Mouse (Mus musculus) lung, postnatal 36 days (tissue): ENCODE results near the gene Fam199x.

Experiments
- DNase-seq: peaks from one replicate; pipeline ENCODE4 v3.0.0; 2022; ENCODE audit warnings: mixed read lengths

Fam199x gene

DNA sequence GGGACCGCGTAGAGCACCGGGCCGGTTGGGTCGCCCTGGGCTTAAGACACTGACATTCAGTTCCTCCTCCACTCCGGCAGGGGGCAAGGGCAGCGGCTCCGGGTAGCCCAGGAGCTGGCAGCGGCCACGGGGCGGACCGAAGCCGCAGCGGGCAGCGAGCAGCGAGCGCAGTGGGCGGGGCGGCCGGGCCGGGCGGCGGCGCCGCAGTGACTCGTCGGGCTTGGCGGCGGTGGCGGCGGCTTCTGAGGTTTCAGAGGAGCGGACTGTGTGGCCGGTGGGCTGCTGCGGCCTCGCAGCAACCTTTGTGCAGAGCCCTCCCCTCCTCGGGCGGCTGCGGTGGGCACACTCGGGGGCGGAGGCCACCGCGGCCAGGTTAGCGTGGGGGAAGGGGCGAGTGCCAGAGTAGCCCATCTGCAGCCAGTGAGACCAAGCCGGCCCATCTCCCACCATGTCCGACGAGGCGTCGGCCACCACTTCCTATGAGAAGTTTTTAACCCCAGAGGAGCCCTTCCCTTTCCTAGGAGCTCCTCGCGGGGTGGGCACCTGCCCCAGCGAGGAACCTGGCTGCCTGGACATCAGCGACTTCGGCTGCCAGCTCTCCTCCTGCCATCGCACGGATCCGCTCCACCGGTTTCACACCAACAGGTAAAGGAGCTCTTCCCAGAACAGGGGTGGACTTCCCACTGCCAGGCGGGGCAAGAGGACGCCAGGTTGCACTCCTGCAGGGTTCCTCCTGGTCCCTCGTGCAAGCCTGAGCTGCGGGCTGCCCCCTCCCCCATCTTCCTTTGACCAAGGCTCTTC is at the start of gene Fam199x:
Fam199x (plus strand) TSS at position 170 of the 801 bp plus-strand sequence.
- DNase-seq, result peak; percentile 84

GRCm38 (mm10) chrX:137015099-137015709 is 34.2 kb upstream of the Fam199x start:
- peak; percentile 74 for DNase-seq

- DNase-seq, result no peak
Observed at GRCm38 (mm10) chrX:137017668-137018067, 31.7 kb upstream of the Fam199x start.

GRCm38 (mm10) chrX:137019310-137019709 is 30.1 kb upstream of the Fam199x start:
- DNase-seq, result peak; percentile 82

DNA sequence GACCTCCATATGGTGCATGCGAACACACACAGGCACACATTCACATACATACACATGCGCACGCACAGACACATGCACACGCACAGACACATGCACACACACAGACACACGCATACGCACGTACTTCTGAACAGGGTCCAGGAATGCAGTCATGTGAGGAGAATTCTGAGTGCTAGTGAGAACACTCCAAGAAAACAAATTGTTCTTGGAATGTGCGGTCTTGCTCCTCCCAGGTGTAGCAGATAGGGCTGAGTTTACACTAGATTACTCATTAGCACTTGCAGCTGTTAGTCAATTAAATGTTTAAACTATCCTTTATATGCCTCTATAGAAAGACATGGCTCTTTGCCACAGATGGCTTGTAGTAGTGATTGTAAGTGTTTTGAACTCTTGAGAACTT is 18.5 kb upstream of the Fam199x start:
- peak; percentile 58 for DNase-seq

GRCm38 (mm10) chrX:137031726-137032125 is 17.7 kb upstream of the Fam199x start:
- DNase-seq, result no peak

GRCm38 (mm10) chrX:137034322-137034721 is 15.1 kb upstream of the Fam199x start:
- DNase-seq, result no peak

DNA sequence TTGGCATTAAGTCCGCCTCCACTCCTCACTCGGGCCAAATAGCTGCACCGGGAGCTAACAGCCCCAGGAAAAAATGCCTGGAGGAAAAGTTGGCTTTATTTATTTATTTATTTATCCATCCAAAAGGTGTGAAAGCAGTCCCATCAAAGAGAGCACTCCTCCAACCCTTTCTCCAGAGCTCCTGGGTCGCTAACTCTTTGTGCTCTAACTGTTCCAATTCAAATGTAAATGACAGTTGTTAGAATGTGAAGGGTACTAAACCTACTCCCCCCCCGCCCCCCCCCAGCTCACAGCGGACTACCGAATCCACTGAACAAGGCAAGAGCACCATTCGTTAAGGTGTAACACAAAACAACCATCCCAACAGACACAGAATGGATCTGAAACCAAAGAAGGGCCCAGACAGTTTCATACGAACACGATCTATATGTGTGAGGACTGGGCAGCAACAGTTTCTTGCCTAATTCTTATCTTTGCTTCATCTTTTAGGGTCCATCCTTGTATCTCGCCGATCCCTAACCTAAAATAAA is 11.9 kb upstream of the Fam199x start:
- no peak for DNase-seq

DNA sequence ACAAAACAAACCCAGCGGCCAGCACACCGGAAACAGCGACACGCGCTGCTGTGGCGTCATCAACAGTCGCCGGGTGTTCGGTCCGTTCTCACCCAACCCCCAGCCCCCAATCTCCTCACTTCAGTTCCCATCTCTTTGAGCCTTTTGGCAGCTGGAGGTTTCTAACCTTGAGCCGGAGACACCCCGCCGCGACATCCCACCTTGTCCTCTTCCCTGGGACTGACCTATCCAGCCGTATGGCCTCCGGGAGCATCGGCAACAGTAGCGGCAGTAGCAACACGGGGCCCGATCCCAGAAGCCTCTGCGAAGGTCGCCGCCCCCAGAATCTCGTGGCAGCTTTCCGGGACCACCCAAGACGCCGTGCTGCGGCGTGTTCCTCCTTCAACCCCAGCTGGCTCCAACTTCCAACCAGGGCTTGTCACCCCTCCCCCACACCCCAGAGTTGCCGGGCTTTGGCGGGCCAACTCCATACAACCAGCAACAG is 11.4 kb upstream of the Fam199x start, which contains the start of gene Slc25a53:
Slc25a53 (minus strand) TSS at position 303 of the 484 bp plus-strand sequence.
- DNase-seq, result peak; percentile 88

DNA sequence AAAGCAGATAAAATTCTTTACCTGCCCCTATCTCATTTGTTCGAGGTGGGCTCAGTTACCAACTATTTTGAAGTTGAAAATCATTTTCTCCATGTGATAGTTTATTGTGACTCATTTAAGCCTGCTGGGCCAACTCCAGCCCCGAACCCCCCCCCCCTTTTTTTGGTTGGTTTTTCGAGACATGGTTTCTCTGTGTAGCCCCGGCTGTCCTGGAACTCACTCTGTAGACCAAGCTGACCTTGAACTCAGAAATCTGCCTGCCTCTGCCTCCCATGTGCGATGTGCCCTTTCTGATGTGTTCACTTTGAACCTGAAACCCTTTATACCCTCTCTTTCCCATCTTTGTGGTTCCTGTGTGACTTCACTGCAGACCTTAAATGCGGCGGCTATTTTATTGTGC is 10.9 kb upstream of the Fam199x start:
- DNase-seq, result no peak

GRCm38 (mm10) chrX:137049060-137049424 is 352 bp upstream of the Fam199x start:
- no peak for DNase-seq

- DNase-seq, result no peak
Observed at GRCm38 (mm10) chrX:137063202-137063601, 13.8 kb downstream of the Fam199x start.

- no peak for DNase-seq
Observed at GRCm38 (mm10) chrX:137104531-137104930, 55.1 kb downstream of the Fam199x start.

DNA sequence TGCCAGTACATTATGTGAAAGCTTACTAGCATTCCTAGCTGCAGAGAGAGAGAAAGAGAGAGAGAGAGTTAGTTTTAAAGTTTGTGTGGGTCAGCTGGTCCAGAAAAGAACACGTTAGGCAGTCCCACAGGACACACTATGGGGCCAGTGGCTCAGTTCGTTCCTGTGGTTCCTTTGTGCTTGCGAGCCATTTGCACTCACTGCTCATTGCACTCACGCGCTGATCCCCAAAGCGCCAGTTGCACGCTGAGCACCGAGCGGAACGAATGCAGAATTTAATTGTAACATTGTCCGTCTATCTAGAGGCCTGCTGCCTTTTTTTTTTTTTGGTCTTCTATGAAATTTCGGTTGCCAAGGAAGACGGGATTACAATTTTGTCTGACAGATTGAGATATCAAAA is 57.1 kb downstream of the Fam199x start:
- DNase-seq, result no peak

DNA sequence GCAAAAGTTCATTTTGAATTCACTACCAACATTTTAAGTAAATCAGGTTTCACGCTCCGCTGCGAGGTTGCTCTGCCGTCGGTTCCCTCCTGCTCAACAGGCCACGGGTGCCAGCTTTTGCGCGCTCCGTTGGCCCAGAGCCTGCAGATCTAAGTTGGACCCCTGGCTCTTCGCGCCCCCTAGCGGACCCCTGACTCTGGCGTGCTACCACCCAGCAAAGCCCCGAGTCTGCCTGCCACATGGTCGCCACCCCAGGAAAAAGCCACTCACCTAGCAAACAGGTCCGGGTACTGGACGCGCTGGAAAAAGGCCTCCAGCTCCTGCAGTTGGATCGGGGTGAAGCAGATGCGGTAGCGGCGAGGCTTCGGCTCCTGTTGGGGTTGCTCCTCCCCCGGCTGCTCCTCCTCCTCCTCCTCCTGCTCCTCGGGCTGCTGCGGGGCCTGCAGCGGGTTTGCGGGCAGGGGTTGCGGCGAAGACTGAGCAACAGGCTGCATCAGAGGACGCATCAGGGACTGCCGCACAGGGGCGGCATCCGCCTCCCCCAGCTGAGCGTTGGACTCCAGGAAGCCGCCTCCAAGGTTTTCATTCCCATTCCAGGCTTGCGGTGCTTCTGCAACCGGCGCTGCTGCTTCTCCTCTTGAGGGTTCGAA is 68.8 kb downstream of the Fam199x start:
- peak; percentile 35 for DNase-seq

DNA sequence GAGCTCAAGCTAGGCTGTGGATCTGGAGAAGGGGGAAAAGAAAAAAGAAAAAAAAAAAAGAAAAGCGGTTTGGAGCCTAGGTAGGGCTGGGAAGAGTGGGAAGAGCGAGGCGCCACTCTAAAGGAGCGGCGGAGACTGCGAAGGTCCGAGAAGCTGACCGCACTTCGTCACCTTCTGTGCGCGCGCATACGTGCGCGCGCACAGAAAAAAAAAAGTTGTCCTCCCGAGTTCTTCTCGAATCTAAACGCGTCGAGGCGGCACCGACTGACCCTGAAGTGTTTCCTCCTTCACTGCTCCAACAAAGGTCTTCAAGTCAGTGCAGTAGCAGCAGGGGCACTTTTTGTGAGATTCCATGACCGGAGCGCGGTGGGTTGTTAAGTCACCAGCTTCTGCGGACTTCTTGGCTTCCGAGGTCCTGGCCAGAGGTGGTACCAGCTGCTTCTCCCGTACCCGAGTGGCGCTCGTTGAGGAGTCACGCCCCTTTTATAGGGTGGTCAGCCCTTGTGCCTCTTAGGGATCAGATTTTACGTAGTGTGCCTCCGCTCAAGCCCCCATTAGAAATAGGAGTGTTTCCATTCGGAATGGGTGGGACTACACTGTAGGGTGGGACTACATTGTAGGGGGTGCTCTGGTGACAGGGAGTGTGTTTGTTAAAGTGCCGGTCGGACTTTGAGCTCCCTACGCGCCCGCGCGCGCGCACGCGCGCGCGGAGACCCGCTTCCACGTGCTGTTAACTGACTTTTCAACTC is 70.5 kb downstream of the Fam199x start:
- DNase-seq, result no peak

DNA sequence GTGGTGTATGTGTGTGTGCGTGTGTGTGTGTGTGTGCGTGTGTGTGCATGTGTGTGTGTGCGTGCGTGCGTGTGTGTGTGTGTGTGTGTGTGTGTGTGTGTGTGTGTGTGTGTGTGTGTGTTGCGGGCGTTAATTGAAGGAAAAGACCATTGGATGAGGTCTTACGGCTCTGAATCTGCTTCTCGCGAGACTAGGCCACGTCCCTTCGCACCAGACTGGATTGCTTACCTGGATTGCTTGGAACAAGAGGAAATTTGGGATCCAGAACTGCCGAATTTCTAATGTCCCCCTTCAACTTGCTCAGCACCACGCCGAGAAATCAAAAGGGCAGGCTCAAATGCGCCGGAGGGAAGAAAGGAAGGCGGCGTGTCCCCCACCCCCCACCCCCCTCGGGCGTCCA is 72.3 kb downstream of the Fam199x start, which contains the start of gene Esx1:
Esx1 (minus strand) TSS at position 366 of the 400 bp plus-strand sequence.
- DNase-seq, result no peak

DNA sequence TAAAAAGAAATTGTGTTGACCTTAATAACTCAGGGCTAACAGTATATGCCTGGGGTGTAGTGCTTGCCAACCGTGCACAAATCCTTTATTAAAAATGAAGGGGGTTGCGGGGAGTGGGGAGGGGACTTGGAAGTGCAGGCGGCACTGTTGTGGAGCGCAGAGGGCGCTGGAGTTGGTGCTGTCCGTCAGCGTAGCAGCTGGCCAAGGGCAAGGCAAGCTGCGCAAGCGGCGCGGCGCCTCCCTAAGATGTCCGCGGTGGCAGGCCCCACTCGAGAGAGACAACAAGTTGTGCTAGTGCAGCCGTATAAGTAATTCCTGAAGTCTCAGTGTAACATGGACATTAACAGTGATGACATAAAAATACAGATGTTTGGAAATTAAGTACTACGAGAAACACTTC is 78.1 kb downstream of the Fam199x start:
- no peak for DNase-seq
